Mouse (Mus musculus) cerebellum, postnatal 14 days (tissue): ENCODE results near the gene Zc3h18.

Experiments used
- DNase-seq, 2 experiments: peaks; one replicate each; pipeline ENCODE4 v3.0.0; 2021; ENCODE audit warnings: mixed read lengths in 2 of 2

Zc3h18 gene

GRCm38 (mm10) chr8:122437708-122438331 is 61.4 kb downstream of the Zc3h18 start:
- no peak for DNase-seq

- DNase-seq: peak; percentile 83 to 88
These were observed 62.9 kb downstream of the Zc3h18 start for GRCm38 (mm10) chr8:122439336-122439735.

DNA sequence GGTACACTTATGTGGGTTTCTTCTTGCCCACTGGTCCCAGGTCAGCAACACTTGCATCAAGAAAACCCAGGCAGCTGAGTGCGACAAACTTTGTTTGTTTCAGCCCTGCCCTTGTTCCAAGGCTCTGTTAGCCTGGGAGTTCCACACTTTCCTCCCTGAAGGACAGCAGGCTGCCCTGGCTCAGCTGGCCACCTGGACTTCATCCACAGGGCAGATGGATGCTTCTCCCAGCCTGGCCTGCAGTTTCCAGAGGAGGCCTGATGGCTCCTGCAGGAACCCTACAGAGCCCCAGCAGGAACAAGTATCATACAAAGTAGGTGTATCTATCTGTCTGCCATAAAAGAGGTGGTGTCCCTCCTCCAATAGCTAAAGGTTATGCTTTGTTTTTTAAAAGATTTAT is 64.9 kb downstream of the Zc3h18 start:
- DNase-seq: peak in 1 of 2 experiments; percentile 48

DNA sequence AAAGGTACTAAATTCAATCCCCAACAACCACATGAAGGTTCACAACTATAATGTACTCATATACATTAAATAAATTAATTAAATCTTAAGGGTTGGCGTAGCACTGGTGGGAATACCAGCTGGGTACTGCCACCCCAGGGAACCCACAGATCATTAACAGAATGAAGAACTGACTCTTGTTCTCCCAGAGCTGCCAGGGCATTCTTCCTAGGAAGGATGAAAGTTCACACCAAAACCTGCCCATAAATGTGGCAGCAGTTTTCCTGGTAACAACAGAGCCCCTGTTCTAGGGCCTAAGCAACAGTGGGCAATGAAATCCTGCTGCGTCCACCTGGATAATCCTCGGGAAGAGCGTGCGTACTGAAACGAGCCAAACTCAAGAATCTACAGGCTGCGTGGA is 65.9 kb downstream of the Zc3h18 start:
- DNase-seq: no peak

DNA sequence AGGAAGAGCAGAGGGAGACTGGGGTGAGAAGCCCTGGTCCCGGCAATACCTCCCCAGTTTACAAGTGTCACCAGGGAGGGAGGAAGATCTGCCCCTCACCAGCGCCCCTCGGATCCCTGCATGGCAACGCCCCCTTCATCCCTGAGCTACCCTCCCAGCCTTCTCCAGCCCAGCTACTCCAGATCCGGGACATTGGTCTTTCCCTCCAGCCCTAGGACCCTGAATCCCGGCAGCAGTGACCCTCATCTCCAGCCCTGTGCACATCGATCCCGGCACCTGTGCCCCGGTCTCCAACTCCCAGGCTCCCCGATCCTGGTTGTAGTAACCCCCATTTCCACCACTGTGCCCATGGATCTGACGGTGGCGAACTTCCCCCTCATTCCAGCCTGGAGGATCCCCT is 66.4 kb downstream of the Zc3h18 start:
- DNase-seq: peak; percentile 42 to 52

- peak; percentile 99 for DNase-seq
These were observed 67.0 kb downstream of the Zc3h18 start, which contains the start of gene Mvd for GRCm38 (mm10) chr8:122443262-122444006. Mvd (minus strand) TSS chr8:122443422.

- peak; percentile 86 to 91 for DNase-seq
These were observed 67.8 kb downstream of the Zc3h18 start for GRCm38 (mm10) chr8:122444058-122444748.

GRCm38 (mm10) chr8:122445203-122445602 is 68.8 kb downstream of the Zc3h18 start:
- no peak for DNase-seq

- no peak for DNase-seq
These were observed 74.8 kb downstream of the Zc3h18 start for GRCm38 (mm10) chr8:122451161-122451703.

DNA sequence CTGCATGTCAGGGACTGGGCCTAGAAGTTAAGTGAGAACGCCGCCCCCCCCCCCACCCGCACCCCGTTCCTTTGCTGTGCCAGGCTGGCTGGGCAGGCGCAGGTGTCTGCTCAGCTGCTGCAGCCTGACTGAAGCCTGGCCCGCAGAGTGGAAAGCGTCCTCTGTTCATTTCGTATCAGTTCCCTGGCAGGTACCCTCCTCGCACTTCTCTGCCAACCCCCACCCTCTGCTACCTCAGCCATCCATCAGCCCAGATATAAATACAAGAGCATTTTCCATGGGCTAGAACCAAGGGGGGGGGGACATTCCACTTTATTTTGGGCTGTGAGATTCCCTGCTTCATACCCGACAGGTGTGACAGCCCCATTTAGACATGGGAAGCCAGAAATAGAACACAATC is 75.7 kb downstream of the Zc3h18 start:
- no peak for DNase-seq

- no peak for DNase-seq
These were observed 78.0 kb downstream of the Zc3h18 start for GRCm38 (mm10) chr8:122454409-122454808.

- DNase-seq: no peak
These were observed 80.8 kb downstream of the Zc3h18 start for GRCm38 (mm10) chr8:122457171-122457570.

GRCm38 (mm10) chr8:122459218-122459900 is 83.0 kb downstream of the Zc3h18 start:
- peak; percentile 35 to 63 for DNase-seq

DNA sequence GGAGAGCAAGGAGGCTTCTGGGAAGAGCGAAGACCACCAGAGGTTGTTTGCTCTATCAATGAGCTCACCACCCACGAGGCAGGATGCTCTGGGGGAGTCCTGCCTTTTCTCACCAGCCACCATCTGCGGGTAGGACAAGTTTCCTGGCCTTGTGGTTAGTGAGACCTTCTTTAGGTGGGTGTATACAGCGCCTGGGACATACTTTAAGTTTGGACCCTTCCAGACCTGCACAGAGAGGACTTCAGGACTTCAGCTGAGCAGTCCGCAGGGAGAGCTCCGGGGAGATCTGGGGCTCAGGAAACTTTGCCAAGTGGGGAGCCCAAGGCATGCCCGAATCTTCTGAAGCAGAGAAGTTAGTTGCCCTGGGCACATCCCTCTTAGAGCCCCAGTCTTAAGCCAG is 83.6 kb downstream of the Zc3h18 start:
- DNase-seq: no peak

- peak; percentile 69 to 72 for DNase-seq
These were observed 84.4 kb downstream of the Zc3h18 start, which contains the start of gene Snai3 for GRCm38 (mm10) chr8:122460524-122461472. Snai3 (minus strand) TSS chr8:122460733.

DNA sequence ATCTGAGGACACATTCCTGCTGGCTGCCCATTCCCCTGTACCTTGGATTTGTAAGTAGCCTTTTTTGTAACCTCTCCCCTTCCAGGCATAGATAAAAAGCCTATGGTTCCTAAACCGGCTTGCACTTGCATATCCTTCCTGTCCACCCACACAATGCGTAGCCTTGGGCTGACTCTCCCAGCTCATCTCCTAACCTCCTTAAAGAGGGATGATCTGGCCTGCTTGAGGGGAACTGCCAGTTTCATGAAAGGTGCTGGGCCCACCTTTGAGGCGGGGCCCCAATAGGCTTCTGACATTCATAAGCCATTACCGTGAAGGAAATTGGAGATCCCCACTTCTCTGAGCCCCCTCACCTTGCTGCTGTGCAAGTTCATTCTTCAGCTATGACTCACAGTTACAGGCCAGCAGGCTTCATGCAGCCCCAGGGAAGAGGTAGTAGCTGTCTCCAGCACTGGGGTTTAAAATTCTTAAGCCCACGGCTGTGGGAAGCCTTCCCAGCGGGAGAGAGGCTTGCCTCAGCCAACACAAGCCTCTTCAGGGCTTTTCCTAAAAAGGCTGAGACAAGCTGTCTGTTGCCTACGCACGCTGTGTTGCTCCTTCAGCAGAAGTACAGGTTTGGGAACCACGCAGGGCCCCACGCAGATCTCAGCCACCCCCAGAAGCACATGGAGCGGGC is 85.2 kb downstream of the Zc3h18 start:
- DNase-seq: no peak

GRCm38 (mm10) chr8:122462510-122462909 is 86.1 kb downstream of the Zc3h18 start:
- DNase-seq: no peak

GRCm38 (mm10) chr8:122463651-122464640 is 87.5 kb downstream of the Zc3h18 start:
- DNase-seq: no peak

GRCm38 (mm10) chr8:122464985-122465384 is 88.6 kb downstream of the Zc3h18 start:
- no peak for DNase-seq
